Mouse (Mus musculus) forebrain, postnatal 0 days (tissue): ENCODE results near the gene Dhx37. TPM values are rescaled to one million over a fixed set of nuclear protein-coding genes. Genes with fewer than 3 reads are reported as not detected.
"Not testable (repeated sequence)": the region's sequence is repeated elsewhere in the genome, so short reads cannot be mapped to it uniquely, and the experiment has no call there.

Source experiments
- ATAC-seq: fragments of 200-750 bp; cut with Nextera tagmentation; 2 replicates; pipeline ENCODE4 v1.8.0; 2017; ENCODE audit warnings: mild to moderate bottlenecking, moderate library complexity
- DNase-seq: peaks from one replicate; pipeline ENCODE4 v3.0.0-alpha.2; 2015
- H3K27ac ChIP-seq: fragments of 300-500 bp; sonication (generic); 2 replicates; pipeline ENCODE4 v1.5.1; 2014; ENCODE audit warnings: low read depth, mild to moderate bottlenecking, antibody characterized with exemption, low read length, moderate library complexity, mixed read lengths
- H3K27me3 ChIP-seq: fragments of 300-500 bp; sonication (generic); 2 replicates; pipeline ENCODE4 v1.6.1; 2014; ENCODE audit warnings: mild to moderate bottlenecking, low read length, mixed read lengths; ENCODE audit not compliant: insufficient read depth
- H3K36me3 ChIP-seq: fragments of 300-500 bp; sonication (generic); 2 replicates; pipeline ENCODE4 v1.6.1; 2014; ENCODE audit warnings: mild to moderate bottlenecking, moderate library complexity; ENCODE audit not compliant: insufficient read depth
- H3K4me1 ChIP-seq: fragments of 300-500 bp; sonication (generic); 2 replicates; pipeline ENCODE4 v1.6.1; 2014; ENCODE audit warnings: antibody characterized with exemption; ENCODE audit not compliant: insufficient read depth
- H3K4me2 ChIP-seq: fragments of 300-500 bp; sonication (generic); 2 replicates; pipeline ENCODE4 v1.6.1; 2014; ENCODE audit warnings: low read depth, mild to moderate bottlenecking, moderate library complexity
- H3K4me3 ChIP-seq: fragments of 300-500 bp; sonication (generic); 2 replicates; pipeline ENCODE4 v1.5.1; 2014; ENCODE audit warnings: low read depth, low read length, mixed read lengths
- H3K9ac ChIP-seq: fragments of 300-500 bp; sonication (generic); 2 replicates; pipeline ENCODE4 v1.6.1; 2014; ENCODE audit warnings: mild to moderate bottlenecking
- H3K9me3 ChIP-seq: fragments of 300-500 bp; sonication (generic); 2 replicates; pipeline ENCODE4 v1.6.1; 2016; ENCODE audit warnings: low read length
- CTCF ChIP-seq: sonication (generic); IDR thresholded peaks from 2 replicates; pipeline ENCODE4 v1.5.1; 2016; ENCODE audit warnings: antibody characterized with exemption, control low read depth, low read depth
- WGBS: fragments of 180-500 bp; shearing (Covaris S2); extraction: QIAGEN DNeasy Blood & Tissue Kit; methylation state at CpG from one replicate; pipeline ENCODE4 v1.1.7; 2014; 5-methylcytosine and 5-hydroxymethylcytosine counted together
- polyA plus RNA-seq: library from polyadenylated mRNA; unstranded; fragments of >200 nt; fragmentation: Nextera tagmentation; extraction: Ambion mirVana; gene quantifications from 2 replicates; pipeline ENCODE4 v1.2.1, GENCODE M21; 2015
- total RNA-seq: library from RNA; depleted of rRNA; stranded (reverse); fragments of >200 nt; gene quantifications from 2 replicates; pipeline ENCODE4 v1.2.3, GENCODE M21; 2014

Gene Dhx37
- total and polyA plus RNA-seq, 2 experiments from 2014 or later: 11.0 to 27.1 TPM

DNA sequence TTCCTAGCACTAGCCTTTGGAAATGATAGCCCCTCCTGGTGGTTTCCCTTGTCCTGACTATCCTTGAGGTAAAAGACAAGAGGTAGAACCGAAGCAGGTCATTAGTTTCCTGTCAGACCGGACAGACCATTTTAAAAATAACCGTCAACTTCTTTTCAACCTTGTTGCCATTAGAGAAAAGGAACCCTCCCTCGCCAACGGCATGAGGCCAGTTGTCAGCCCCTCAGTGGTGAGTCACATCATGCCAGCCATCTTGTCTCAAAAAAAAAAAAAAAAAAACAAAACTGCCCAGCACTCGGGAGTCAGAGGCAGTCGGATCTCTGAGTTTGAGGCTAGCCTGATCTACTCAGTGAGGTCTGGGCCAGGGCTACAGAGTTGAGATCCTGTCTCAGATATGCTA, 33.0 kb downstream of the Dhx37 start:
- Histone ChIP-seq H3K4me2 (no peak overlapping the region), H3K4me3 (no peak overlapping the region), H3K9me3 (no peaks in the 10 kb centered on the region), H3K36me3 (no peaks in the 10 kb centered on the region), H3K9ac (no peak overlapping the region), H3K27me3 (no peaks in the 10 kb centered on the region), H3K4me1 (no peaks in the 10 kb centered on the region), H3K27ac (no peak overlapping the region)
- ATAC-seq: no peak
- 60% methylated on average over 7 of the region's 7 CpGs for WGBS
- TF ChIP-seq CTCF: no peak
- DNase-seq: no peak

DNA sequence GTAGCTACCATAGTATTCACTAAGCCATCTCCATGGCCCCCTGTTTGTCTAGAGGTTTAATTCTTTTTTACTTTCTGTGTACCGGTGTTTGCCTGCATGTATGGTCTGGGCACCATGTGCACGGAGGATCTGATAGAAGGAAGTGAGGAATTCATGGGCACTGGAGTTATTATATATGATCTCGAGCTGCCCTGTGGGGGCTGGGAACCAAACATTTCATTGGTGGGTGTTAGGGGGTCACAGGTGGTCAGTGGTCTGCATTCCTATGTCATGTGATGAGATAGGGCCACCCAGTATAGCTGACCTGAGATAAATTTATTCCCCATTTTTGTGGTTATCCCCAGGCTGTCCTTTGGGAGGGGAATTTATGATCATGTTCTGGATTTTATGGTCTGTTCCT, 38.9 kb downstream of the Dhx37 start:
- H3K4me2 ChIP-seq: peak overlapping the region; percentile 54; the same call in 1 of the 2 replicates
- H3K27ac ChIP-seq: peak overlapping the region; percentile 95

DNA sequence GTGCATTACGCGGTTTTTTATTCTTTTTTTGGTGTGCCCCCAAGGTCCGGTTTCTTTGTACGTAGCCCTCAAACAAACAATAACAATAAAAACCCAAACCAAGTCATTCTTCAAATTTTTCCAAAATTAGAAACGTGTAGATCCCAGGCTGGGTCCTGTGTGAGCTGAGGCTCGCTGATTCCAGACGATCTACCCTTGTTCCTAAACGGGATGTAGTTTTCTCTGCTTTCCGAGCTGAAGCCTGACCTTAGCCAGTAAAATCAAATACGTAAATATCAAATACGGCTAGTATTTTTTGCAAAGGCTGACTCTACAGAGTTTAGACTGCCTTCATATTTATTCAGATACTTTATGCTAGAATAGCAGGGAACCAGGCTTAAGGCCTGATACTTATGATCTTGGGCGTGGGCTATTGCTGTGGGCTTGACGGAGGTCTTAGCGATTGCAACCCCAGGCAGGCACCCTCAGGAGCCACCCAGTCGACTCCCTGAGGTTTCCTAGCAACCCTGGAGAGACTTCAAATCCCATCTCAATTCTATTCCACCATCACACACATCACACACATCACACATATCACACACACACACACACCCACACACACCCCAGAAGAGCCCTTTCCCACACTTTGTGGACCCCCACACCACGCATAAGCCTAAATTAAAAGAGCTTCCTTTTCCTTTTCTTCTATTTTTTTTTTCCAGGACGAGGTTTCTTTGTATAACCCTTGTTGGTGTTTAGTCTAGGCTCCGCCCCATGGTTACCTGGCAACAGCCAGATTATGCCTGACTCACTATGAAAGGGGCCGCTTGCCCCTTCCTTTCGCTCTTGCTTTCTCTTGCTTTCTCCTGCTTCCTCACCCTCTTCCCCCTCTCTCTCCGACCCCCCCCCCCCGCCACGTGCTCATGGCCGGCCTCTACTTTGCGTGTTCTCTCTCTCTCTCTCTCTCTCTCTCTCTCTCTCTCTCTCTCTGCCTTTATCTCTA, 40.0 kb downstream of the Dhx37 start:
- DNase-seq (peak; percentile 89), ATAC-seq (peak; percentile 70)
- Histone ChIP-seq H3K27ac (peak overlapping the region; percentile 95), H3K4me3 (peak overlapping the region; percentile 30), H3K4me2 (peak overlapping the region; percentile 54), H3K4me1 (peaks cover 26% of the 10 kb centered on the region), H3K36me3 (no peaks in the 10 kb centered on the region), H3K9ac (peak overlapping the region; percentile 53), H3K9me3 (no peaks in the 10 kb centered on the region), H3K27me3 (no peaks in the 10 kb centered on the region)
- 2% methylated on average over 22 of the region's 25 CpGs for WGBS
- TF ChIP-seq CTCF: no peak

More for the DNA sequence above, 38.9 kb downstream of the Dhx37 start:
- ATAC-seq: no peak
- no peak for DNase-seq
- Histone ChIP-seq H3K4me1 (peaks cover 26% of the 10 kb centered on the region), H3K36me3 (no peaks in the 10 kb centered on the region), H3K9me3 (no peaks in the 10 kb centered on the region), H3K9ac (peak overlapping the region; percentile 53; the same call in 1 of the 2 replicates), H3K27me3 (no peaks in the 10 kb centered on the region), H3K4me3 (no peak overlapping the region)
- TF ChIP-seq CTCF: no peak
- 34% methylated on average over 3 of the region's 3 CpGs for WGBS

GRCm38 (mm10) chr5:125392977-125393621, 40.8 kb downstream of the Dhx37 start:
- WGBS: 2% methylated on average over 20 of the region's 20 CpGs
- Histone ChIP-seq H3K27me3 (no peaks in the 10 kb centered on the region), H3K9ac (peak overlapping the region; percentile 53), H3K27ac (peak overlapping the region; percentile 95), H3K9me3 (no peaks in the 10 kb centered on the region), H3K4me3 (peak overlapping the region; percentile 30), H3K36me3 (no peaks in the 10 kb centered on the region), H3K4me1 (peaks cover 26% of the 10 kb centered on the region), H3K4me2 (peak overlapping the region; percentile 54)
- DNase-seq (peak; percentile 97), ATAC-seq (peak; percentile 93)
- no peak for TF ChIP-seq CTCF

DNA sequence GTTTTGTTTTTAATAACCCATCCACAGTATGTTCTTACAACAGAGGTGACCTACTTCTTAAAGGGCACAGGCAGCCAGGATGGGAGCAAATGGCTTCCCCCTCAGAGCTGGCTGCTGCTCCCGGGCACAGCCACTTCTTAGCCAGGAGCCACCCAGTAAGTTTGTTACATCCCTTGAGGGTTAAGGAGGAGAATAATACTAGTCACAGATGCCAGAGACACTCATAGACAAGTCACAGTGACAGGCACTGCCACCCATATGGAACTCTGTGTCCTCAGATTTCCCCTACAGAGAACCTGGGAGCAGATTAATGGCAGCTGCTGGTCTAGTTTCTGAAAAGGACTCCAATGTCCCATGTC, 41.3 kb downstream of the Dhx37 start:
- no peak overlapping the region for H3K4me3 ChIP-seq
- no peak for DNase-seq

GRCm38 (mm10) chr5:125392176-125392575, 41.7 kb downstream of the Dhx37 start:
- Histone ChIP-seq H3K27ac (peak overlapping the region; percentile 95), H3K4me1 (peaks cover 26% of the 10 kb centered on the region)
- H3K36me3 ChIP-seq, ATAC-seq, H3K9me3 ChIP-seq, H3K9ac ChIP-seq, H3K4me2 ChIP-seq, H3K4me3 ChIP-seq, DNase-seq, H3K27me3 ChIP-seq: not testable (repeated sequence)
- WGBS: 96% methylated on average over 4 of the region's 4 CpGs

More for the DNA sequence above, 41.3 kb downstream of the Dhx37 start:
- H3K9me3 ChIP-seq: no peaks in the 10 kb centered on the region
- WGBS: 14% methylated on average over 1 of the region's 1 CpGs
- H3K4me1 ChIP-seq: peaks cover 26% of the 10 kb centered on the region
- peak overlapping the region; percentile 54 for H3K4me2 ChIP-seq
- no peak for TF ChIP-seq CTCF
- H3K27me3 ChIP-seq: no peaks in the 10 kb centered on the region
- peak; percentile 10; the same call in 1 of the 2 replicates for ATAC-seq
- peak overlapping the region; percentile 23; the same call in 1 of the 2 replicates for H3K9ac ChIP-seq
- peak overlapping the region; percentile 95 for H3K27ac ChIP-seq
- H3K36me3 ChIP-seq: no peaks in the 10 kb centered on the region

DNA sequence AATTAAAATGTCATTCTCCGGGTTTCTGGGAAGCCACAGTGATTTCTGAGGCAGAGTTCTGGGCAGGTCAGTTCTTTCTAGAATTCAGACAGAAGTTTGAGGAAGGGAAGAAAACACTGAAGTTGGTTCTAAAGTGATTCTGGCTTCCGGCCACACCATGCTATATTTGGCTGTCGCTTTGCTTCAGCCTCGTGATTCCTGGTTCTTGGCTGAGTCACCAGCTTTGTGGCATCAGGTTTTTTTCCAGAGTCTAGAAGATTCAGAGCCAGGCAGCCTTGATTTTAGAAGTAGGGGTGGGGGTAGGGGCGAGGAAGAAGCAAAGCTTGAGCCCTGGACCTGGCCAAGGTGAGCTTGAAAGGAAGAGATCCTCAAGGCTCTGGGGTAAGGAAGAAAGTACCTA, 42.3 kb downstream of the Dhx37 start:
- 64% methylated on average over 5 of the region's 5 CpGs for WGBS
- Histone ChIP-seq H3K4me3 (no peak overlapping the region), H3K27ac (peak overlapping the region; percentile 37; the same call in 1 of the 2 replicates), H3K4me1 (peaks cover 26% of the 10 kb centered on the region), H3K36me3 (no peaks in the 10 kb centered on the region), H3K27me3 (no peaks in the 10 kb centered on the region), H3K9me3 (no peaks in the 10 kb centered on the region), H3K9ac (no peak overlapping the region), H3K4me2 (no peak overlapping the region)
- no peak for TF ChIP-seq CTCF
- ATAC-seq: no peak
- DNase-seq: peak; percentile 77
